Mouse (Mus musculus) adrenal gland, postnatal 4 days (tissue): Measurements from ENCODE around the gene Ipo7. TPM values are rescaled to one million over a fixed set of nuclear protein-coding genes. Genes with fewer than 3 reads are reported as not detected.

ENCODE experiments used
- DNase-seq, 2 experiments: peaks; one replicate each; pipeline ENCODE4 v3.0.0; 2021 to 2022; ENCODE audit warnings: low spot score in 2 of 2, mixed read lengths in 2 of 2
- total RNA-seq, 2 experiments: library from RNA; stranded (reverse); gene quantifications; 2 replicates each; pipeline ENCODE4 v1.2.3; 2021

The Ipo7 gene
- total RNA-seq, 2 experiments from 2014 or later = 70.4 to 73.8 TPM

DNA sequence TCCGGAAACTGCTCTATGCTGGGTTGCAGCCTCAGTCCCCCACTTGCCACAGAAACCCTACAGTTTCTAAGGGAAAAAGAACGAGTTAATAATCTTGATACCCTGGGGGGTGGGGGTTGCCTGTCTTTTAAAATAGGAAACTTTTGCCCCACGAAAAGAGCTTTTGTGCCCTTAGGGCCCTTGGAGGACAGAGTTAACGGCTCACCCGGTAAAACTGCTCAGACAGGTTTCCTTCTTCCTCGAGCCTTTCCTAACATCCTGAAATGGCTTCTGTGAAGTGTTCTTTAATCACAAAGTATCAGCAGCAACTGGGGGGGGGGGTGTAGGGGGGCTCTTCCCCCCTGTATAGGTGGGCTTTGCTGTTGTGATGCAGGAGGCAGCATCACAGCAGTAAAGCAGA is 82.8 kb downstream of the Ipo7 start:
- no peak for DNase-seq

DNA sequence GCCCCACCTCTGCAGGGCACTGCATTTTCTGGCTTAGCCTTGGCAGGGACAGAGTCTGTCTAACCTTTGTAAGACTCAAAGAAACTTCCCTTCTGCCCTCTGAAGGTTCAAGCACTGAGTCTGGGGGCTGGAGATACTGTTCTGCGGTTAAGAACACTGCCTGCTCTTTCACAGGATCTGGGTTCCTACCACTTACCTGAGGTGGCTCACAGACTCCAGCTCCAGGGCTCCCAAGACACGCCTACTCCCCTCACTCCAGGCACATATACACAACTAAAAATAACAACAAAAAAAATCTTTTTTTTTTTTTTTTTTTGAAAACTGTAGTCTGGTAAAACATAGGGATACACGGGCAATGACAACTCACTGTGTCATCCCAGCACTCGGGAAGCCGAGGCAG is 83.2 kb downstream of the Ipo7 start:
- no peak for DNase-seq

DNA sequence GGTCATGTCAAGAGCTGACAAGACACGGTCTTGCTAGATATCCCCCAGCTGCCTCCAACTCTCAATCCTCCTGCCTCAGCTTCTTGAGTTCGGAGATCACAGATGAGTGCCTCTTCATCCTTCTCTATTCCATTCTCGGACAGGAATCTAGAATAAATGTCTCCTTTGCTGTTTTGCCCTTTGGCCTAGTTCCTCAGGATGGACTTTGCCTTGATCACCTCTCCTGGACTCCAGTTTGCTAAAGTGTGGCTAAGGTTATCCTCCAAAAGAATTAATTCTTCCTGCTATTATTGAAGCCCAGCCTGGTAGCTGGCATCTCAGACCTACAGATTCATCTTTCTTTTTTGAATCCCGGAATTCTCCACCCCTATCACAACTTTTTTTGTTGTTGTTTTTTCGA is 87.0 kb downstream of the Ipo7 start:
- DNase-seq = no peak

Other genes with a start within 250 kb of the Ipo7 start
- 1 to 10 TPM; 1.1 to 1.2 TPM for gene Nrip3, start 236.2 kb upstream of the Ipo7 start, total RNA-seq
- gene Scube2, start 152.6 kb upstream of the Ipo7 start, total RNA-seq = 1 to 10 TPM in 1 of 2 experiments, under 1 TPM in 1; 0.92 to 3.1 TPM
- gene Dennd5a, start 57.8 kb upstream of the Ipo7 start, total RNA-seq = 100 to 1,000 TPM; 150 to 154 TPM
- gene Tmem41b, start 31.3 kb upstream of the Ipo7 start, total RNA-seq = 10 to 100 TPM; 43.4 to 49.2 TPM
- gene Zfp143, start 42.9 kb downstream of the Ipo7 start, total RNA-seq = 10 to 100 TPM; 17.4 to 17.8 TPM
- gene Wee1, start 103.8 kb downstream of the Ipo7 start, total RNA-seq = 10 to 100 TPM; 23.5 to 23.6 TPM
- gene Swap70, start 203.4 kb downstream of the Ipo7 start, total RNA-seq = 10 to 100 TPM; 30.2 to 31.2 TPM